Mouse (Mus musculus) lung, adult 2 months (tissue): ENCODE results near the gene Rps17.

ENCODE experiments used
- CTCF ChIP-seq: fragments of 200-500 bp; IDR thresholded peaks from 2 replicates; pipeline ENCODE4 v1.5.1; 2011; ENCODE audit warnings: mild to moderate bottlenecking, low read length, control low read depth; ENCODE audit not compliant: insufficient read depth
- POLR2A ChIP-seq: fragments of 200-500 bp; IDR thresholded peaks from 2 replicates; pipeline ENCODE4 v1.6.1; 2011; ENCODE audit warnings: low read depth, mild to moderate bottlenecking, control low read depth, low read length, borderline replicate concordance; ENCODE audit errors: extremely low read depth

DNA sequence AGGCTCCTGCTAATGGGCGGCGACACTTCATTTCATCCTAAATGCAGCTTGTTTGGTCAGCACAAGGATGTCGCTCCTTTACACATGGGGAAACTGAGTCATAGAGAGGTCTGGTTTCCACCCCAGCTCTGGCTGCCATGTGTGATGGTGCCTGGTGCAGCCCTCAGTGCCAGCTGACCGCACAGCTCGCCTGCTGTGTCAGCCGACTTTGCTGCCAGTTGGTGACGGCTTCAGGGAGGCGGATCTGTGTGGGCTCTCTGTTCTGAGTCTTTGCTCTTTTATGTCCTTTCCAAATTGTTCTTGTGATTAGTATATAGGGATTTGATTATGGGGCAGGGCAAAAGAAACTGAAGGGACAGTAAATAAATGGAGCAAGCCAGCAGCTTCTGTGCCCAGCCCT lies 37.3 kb downstream of the Rps17 start:
- no peak for TF ChIP-seq CTCF
- no peak for TF ChIP-seq POLR2A
